Mouse (Mus musculus): ENCODE data around the gene Adamtsl1.

DNA sequence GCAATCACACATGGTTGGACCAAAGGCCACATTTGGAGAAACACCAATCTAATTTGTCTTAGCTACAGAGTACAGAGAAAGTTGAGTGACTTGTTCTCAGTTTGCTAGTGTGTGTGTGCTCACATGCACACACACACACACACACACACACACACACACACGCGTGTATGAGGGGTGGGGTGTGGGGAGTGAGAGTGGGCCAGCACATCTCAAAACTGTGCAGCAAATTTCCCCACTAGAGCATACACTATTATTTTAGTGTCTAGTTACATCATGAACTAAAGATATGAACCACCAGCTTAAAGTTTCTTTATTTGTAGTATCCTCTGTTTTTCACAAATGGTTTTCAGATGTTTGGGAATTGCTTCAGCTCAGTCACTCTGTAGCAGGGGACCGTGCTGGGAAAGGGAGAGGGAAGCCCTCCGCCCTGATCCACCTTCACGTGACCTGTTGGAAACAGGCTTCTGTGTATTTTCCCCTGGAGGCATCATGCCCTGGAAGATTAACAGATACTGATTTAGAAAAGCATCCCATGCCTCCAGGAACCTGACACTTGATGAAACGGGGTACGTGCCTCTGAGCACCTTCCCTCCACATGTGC is 13.1 kb downstream of the Adamtsl1 start:
- TF ChIP-seq POLR2A (IDR thresholded peaks at IDR 0.05; ENCODE audit: borderline replicate concordance, control insufficient read depth, low read depth, low read length) (no peak), CTCF (IDR thresholded peaks at IDR 0.05; ENCODE audit: control insufficient read depth, insufficient read depth, low read length) (no peak)

Data from bone marrow, adult 2 months (tissue).